Mouse (Mus musculus): ENCODE results near the gene Adamtsl3. TPM values are rescaled to one million over a fixed set of nuclear protein-coding genes. Genes with fewer than 3 reads are reported as not detected.

The Adamtsl3 gene
- total RNA-seq, 2 experiments from 2014 or later = 1.5 to 1.8 TPM

DNA sequence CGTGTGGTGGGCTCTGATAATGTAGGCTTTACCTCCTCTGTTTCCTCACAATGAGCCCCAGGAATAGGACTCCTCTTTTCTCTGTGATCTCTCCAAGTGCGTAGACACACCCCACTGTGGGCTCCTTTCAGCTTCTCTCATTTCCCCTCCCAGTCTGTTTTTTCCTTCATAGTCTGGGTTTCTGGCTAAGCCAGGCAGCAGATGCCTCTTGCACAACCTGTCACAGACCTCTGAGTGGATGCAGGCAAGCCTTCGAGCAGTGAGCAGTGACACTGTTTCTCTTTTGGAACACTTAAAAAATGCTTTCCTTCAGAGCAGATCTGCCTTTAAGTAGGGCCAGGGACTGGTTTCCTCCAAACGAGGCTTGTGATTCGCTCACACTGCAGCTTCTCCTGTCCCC, 24.2 kb downstream of the Adamtsl3 start:
- no peak for DNase-seq (ENCODE audit: extremely low spot score in 1 of 2, low spot score in 1 of 2)

DNA sequence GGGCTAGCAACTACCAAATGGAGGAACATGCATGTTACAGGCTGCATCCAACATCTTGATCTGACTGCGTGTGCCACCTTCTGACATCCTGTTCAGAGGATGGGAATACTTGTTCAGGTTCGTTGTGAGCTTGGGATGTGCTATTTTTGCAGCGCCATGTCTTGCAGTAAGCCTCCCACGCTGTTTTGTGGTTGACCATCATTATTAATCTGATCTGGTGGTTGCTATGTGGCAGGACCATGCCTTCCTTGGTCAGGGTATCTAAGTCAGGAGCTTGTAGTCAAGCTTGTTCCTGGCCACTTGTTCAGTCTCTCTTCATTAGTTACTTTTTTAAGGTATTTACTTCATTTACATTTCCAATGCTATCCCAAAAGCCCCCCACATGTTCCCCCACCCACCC, 24.7 kb downstream of the Adamtsl3 start:
- DNase-seq (ENCODE audit: extremely low spot score in 1 of 2, low spot score in 1 of 2) = no peak

DNA sequence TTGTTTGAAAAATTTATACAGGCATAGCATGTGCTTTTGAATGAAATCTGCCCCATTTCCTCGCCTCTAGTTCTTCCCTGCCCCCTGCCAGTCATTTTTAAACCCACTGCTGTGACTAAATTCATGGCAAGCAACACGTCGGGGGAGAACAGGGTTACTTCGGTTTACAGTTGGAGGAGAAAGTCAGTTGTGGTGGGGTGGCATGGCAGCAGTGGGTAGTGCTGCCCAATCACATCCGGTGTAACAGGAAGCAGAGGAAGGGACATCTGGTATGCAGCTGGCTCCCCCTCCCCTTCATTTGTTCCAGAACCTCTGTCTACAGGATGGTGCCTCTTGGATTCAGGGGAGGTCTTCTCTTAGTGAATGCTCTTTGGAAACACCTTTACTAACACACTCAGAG, 25.6 kb downstream of the Adamtsl3 start:
- no peak for DNase-seq (ENCODE audit: extremely low spot score in 1 of 2, low spot score in 1 of 2)

- no peak for DNase-seq (ENCODE audit: extremely low spot score in 1 of 2, low spot score in 1 of 2)
Measured at GRCm38 (mm10) chr7:82364567-82364966, 29.1 kb downstream of the Adamtsl3 start.

- no peak for DNase-seq (ENCODE audit: extremely low spot score in 1 of 2, low spot score in 1 of 2)
Measured at GRCm38 (mm10) chr7:82366056-82366455, 30.6 kb downstream of the Adamtsl3 start.

DNA sequence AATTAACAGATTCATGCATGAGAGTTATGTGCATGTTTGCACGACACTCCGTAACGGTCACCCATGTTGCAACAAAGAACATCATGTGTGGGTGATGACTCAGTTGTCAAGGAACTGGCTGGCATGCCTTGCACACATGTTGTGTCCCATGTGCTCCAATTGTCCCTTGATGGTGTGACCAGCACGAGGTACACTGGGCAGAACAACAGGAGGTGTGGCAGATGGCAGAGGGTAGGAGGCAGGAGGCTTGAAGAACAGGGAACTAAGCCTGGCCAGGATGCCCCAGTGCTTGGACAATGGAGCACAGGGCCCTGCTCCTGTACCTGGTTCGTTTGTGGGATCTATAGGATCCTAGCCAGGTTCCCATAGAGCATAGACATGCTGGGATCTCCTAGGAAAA, 31.0 kb downstream of the Adamtsl3 start:
- no peak for DNase-seq (ENCODE audit: extremely low spot score in 1 of 2, low spot score in 1 of 2)

GRCm38 (mm10) chr7:82368047-82368446, 32.6 kb downstream of the Adamtsl3 start:
- no peak for DNase-seq (ENCODE audit: extremely low spot score in 1 of 2, low spot score in 1 of 2)

- no peak for DNase-seq (ENCODE audit: extremely low spot score in 1 of 2, low spot score in 1 of 2)
Measured at GRCm38 (mm10) chr7:82370132-82370531, 34.6 kb downstream of the Adamtsl3 start.

GRCm38 (mm10) chr7:82371411-82371810, 35.9 kb downstream of the Adamtsl3 start:
- no peak for DNase-seq (ENCODE audit: extremely low spot score in 1 of 2, low spot score in 1 of 2)

- DNase-seq (ENCODE audit: extremely low spot score in 1 of 2, low spot score in 1 of 2) = no peak
Measured at GRCm38 (mm10) chr7:82378311-82378710, 42.8 kb downstream of the Adamtsl3 start.

- DNase-seq (ENCODE audit: extremely low spot score in 1 of 2, low spot score in 1 of 2) = no peak
Measured at GRCm38 (mm10) chr7:82379765-82380164, 44.3 kb downstream of the Adamtsl3 start.

DNA sequence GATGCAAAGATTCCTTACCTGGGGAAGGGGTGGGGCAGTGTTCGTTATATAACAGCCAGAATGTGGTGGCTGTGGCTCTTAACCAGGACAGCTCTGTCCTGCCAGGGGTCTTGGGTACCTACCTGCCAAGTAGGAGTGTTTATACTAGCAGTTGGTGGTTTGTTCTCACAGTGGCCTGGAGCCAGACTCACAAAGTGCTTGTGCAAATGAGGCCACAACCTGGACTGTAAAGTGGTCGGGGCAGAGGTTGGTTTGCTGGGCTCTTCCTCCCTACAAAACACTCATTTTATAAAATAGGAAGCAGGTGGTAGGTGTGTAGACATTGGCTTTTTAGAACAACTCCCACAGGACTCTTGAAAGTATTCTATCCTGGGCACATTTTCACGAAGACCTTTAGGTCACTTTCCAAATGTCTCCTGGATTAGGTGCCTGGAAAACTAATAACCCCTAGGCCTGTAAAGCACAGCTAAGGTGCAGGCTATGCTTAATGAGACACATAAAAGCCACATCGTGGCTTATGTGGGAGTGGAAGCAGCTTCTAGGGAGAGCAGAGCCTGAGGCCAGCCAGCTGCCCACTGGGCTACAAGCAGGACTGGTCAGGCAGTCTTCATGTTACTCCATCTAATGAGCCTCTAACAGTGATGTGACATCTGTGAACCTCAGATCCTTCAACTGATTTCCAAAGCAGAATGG, 47.5 kb downstream of the Adamtsl3 start:
- no peak for DNase-seq (ENCODE audit: extremely low spot score in 1 of 2, low spot score in 1 of 2)

DNA sequence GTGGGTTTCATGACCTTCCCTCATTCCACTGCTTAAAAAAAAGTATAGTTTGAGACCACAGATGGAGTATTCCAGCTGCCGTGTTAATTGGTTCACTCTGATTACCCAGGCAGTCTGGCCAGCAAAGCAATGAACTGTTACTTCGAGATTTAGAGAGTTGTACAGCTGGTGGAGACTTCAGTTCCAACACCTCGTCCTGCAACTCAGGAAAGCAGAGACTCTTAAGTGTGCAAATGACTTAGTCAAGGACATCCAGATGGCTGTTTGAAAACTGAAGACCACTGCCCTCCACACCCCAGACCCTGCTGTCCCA, 48.0 kb downstream of the Adamtsl3 start:
- DNase-seq (ENCODE audit: extremely low spot score in 1 of 2, low spot score in 1 of 2) = no peak

DNA sequence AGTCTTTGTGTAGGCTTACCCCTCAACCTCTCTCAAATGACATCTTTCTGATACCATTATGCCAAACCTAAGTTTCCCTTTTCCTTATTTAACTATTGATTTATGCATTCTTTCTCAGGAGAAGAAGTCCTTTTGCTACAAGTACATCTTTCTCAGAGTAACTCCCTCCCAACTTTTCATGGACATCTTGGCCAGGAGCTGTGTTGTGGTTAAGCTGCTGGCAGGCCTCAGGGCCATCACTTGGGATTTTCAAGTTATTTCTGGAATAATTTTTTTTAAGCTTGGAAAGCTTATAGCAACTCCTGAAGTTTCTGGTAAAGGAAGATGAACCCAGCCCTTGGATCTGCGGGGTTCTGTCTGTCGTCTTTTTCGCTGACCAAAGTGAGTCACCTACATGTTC, 51.6 kb downstream of the Adamtsl3 start:
- DNase-seq (ENCODE audit: extremely low spot score in 1 of 2, low spot score in 1 of 2) = no peak

- no peak for DNase-seq (ENCODE audit: extremely low spot score in 1 of 2, low spot score in 1 of 2)
Measured at GRCm38 (mm10) chr7:82394435-82395186, 59.1 kb downstream of the Adamtsl3 start.

DNA sequence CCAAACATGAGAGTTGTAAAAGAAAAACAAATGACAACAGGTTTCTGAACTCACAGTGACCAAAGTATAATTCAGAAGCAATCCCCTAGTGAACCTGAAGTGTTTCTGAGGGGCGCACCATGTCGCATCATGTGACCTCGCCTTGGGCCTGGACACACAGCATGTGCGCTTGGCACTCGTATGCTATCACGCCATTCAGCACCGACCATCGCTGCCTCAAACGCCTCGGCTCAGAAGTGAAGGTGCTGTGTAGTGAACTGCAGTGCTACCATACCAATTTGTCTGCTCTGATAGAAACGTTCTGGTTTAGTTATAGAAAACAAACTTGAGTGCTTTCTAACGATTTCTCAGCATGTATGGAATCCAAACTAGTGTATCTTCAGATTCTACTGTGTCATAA, 59.7 kb downstream of the Adamtsl3 start:
- no peak for DNase-seq (ENCODE audit: extremely low spot score in 1 of 2, low spot score in 1 of 2)

DNA sequence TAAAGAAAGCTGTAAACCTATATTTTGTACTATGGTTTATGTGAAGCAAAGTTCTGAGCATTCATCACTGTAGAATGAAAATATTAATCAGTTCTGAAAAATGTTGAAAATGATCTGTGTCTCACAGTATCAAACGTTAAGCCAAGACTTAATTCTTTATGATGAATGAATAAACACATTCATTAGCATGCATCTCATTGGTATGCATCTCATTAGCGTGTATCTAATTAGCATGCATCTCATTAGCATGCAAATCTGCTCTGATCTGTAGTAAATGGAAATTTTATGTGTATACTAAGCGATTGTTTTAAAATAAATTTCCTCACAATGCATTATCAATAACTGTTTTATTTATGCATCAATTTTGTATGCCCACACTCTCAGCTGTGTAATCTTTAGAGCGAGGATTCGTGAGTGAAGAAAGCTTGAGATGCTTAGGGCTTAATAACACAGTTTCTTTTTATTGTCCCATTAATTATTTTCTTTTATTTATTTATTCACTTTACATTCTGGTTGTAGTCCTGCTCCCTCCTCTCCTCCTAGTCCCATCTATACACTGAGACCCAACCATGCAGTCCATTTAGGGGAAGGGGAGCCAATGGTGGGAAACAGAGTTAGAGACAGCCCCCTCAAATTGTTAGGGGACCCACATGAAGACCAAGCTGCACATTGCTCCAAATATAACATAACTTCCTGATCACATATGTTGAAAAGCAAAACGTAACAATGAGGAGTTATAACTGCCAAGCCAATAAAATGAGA, 60.4 kb downstream of the Adamtsl3 start:
- no peak for DNase-seq (ENCODE audit: extremely low spot score in 1 of 2, low spot score in 1 of 2)

DNA sequence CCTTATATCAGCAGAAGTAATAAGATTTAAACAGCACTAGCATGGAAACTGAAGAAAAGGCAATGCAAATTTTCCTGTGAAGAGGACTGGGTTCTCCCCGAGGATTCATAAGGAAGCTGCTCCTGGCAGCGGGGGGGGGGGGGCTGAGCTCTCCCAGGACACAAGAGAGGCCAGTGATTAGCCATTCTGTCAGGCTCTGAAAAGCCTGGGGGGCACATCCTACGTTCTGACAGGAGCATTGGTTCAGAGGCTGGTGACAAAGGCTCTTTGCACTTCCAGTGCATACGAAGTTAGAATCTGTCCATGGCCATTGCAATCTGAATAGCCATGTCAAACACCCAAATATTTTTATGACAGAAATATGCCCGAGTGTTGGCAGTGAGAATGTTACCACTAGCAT, 61.4 kb downstream of the Adamtsl3 start:
- no peak for DNase-seq (ENCODE audit: extremely low spot score in 1 of 2, low spot score in 1 of 2)

DNA sequence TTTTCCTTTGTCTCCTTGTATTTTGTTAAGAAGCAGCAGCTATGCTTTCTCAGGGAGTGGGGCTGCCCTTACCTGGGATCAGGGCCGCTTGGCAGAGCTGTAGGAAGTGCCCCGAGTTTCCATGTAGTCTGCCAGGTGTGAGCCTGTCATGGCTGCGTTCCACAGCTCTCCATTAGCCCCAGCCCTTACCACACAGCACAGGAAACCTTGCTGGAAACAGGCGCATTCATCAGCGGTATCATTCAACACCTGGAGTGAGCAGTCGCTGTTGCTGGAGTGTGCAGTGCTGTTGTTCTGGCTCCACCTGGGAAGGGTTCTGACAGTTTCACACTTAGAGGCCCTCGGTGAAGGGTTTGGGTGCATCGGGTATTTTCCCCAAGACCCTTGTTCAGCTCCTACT, 62.1 kb downstream of the Adamtsl3 start:
- DNase-seq (ENCODE audit: extremely low spot score in 1 of 2, low spot score in 1 of 2) = no peak

GRCm38 (mm10) chr7:82405466-82406045, 70.1 kb downstream of the Adamtsl3 start:
- DNase-seq (ENCODE audit: extremely low spot score in 1 of 2, low spot score in 1 of 2) = no peak

- DNase-seq (ENCODE audit: extremely low spot score in 1 of 2, low spot score in 1 of 2) = no peak
Measured at GRCm38 (mm10) chr7:82410966-82411365, 75.5 kb downstream of the Adamtsl3 start.
